Mouse (Mus musculus) lung, embryonic 14.5 days (tissue): Measurements from ENCODE around the gene Foxp1. TPM values are rescaled to one million over a fixed set of nuclear protein-coding genes. Genes with fewer than 3 reads are reported as not detected.

Experiments used
- ATAC-seq: fragments of 200-750 bp; cut with Nextera tagmentation; 2 replicates; pipeline ENCODE4 v1.8.0; 2017; ENCODE audit warnings: mild to moderate bottlenecking, moderate TSS enrichment, moderate library complexity; ENCODE audit not compliant: insufficient read depth
- DNase-seq: peaks from one replicate; pipeline ENCODE4 v3.0.0-alpha.2; 2015
- H3K27ac ChIP-seq: fragments of 300-500 bp; sonication (generic); 2 replicates; pipeline ENCODE4 v1.5.1; 2014; ENCODE audit warnings: low read depth, mild to moderate bottlenecking, moderate library complexity
- H3K27me3 ChIP-seq: fragments of 300-500 bp; sonication (generic); 2 replicates; pipeline ENCODE4 v1.6.1; 2014; ENCODE audit warnings: low read length, control low read depth; ENCODE audit not compliant: insufficient read depth
- H3K36me3 ChIP-seq: fragments of 300-500 bp; sonication (generic); 2 replicates; pipeline ENCODE4 v1.6.1; 2014; ENCODE audit warnings: control low read depth; ENCODE audit not compliant: insufficient read depth
- H3K4me1 ChIP-seq: fragments of 300-500 bp; sonication (generic); 2 replicates; pipeline ENCODE4 v1.6.1; 2014; ENCODE audit warnings: antibody characterized with exemption, control low read depth; ENCODE audit not compliant: insufficient read depth
- H3K4me2 ChIP-seq: fragments of 300-500 bp; sonication (generic); 2 replicates; pipeline ENCODE4 v1.6.1; 2014; ENCODE audit warnings: mild to moderate bottlenecking
- H3K4me3 ChIP-seq: fragments of 300-500 bp; sonication (generic); 2 replicates; pipeline ENCODE4 v1.5.1; 2014; ENCODE audit warnings: low read depth, low read length
- H3K9ac ChIP-seq: fragments of 300-500 bp; sonication (generic); 2 replicates; pipeline ENCODE4 v1.6.1; 2014
- H3K9me3 ChIP-seq: fragments of 300-500 bp; sonication (generic); 2 replicates; pipeline ENCODE4 v1.6.1; 2016; ENCODE audit warnings: low read depth, low read length, control low read depth
- CTCF ChIP-seq: IDR thresholded peaks from 2 replicates; pipeline ENCODE4 v1.5.1; 2016; ENCODE audit warnings: antibody characterized with exemption, low read depth
- WGBS: fragments of 180-500 bp; shearing (Covaris S2); extraction: QIAGEN DNeasy Blood & Tissue Kit; methylation state at CpG from one replicate; pipeline ENCODE4 v1.1.7; 2014; 5-methylcytosine and 5-hydroxymethylcytosine counted together
- polyA plus RNA-seq: library from polyadenylated mRNA; unstranded; fragments of >200 nt; fragmentation: Nextera tagmentation; extraction: Ambion mirVana; gene quantifications from 2 replicates; pipeline ENCODE4 v1.2.1, GENCODE M21; 2014

Gene Foxp1
- polyA plus RNA-seq, 1 experiment from 2014 or later, result 111 TPM

DNA sequence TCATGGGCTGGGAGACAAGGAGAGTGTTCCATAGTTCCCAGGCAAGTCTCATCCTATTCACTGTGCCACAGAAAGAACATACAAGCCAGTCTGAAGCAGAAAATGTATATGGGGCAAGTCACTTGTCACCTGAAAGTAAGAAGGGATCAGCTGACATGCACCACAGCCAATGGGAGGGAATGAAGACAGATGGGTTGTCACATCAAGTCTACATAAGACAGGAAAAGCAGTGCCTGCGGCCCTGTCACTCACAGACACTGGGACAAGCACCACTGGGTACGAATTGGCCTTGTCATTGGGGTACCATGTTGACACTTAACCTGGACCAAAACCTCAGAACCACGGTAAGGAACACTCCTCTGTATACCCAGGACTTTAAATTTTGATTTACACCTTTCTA lies 216.8 kb downstream of the Foxp1 start:
- Histone ChIP-seq H3K9me3 (no peaks in the 10 kb centered on the region), H3K4me3 (no peak overlapping the region), H3K27me3 (no peaks in the 10 kb centered on the region), H3K36me3 (no peaks in the 10 kb centered on the region), H3K9ac (no peak overlapping the region), H3K4me1 (no peaks in the 10 kb centered on the region), H3K4me2 (no peak overlapping the region), H3K27ac (no peak overlapping the region)
- ATAC-seq, result no peak
- 85% methylated on average over 3 of the region's 3 CpGs for WGBS
- DNase-seq, result no peak
- no peak for TF ChIP-seq CTCF

DNA sequence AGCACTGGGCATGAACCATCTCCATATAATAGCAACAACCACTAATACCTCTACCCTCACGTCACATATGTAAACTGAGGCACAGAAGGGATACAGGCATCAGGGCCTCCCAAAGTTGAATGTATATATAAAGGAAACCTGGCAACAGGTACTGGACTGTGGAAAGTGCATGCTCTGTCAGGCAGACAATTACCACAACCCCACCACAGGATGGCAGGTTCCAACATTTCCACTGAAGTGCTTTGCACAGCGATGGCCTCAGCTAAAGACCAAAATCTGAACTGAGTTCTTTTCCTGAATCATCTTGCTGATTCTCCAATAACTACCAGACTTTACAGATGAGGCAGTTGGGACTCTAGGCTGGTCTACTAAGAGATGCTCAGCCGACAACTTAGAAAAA lies 217.3 kb downstream of the Foxp1 start:
- Histone ChIP-seq H3K36me3 (no peaks in the 10 kb centered on the region), H3K9ac (no peak overlapping the region), H3K27me3 (no peaks in the 10 kb centered on the region), H3K9me3 (no peaks in the 10 kb centered on the region), H3K4me3 (no peak overlapping the region), H3K4me1 (no peaks in the 10 kb centered on the region), H3K4me2 (no peak overlapping the region), H3K27ac (no peak overlapping the region)
- ATAC-seq (no peak), DNase-seq (no peak)
- 86% methylated on average over 3 of the region's 3 CpGs for WGBS
- TF ChIP-seq CTCF, result no peak

DNA sequence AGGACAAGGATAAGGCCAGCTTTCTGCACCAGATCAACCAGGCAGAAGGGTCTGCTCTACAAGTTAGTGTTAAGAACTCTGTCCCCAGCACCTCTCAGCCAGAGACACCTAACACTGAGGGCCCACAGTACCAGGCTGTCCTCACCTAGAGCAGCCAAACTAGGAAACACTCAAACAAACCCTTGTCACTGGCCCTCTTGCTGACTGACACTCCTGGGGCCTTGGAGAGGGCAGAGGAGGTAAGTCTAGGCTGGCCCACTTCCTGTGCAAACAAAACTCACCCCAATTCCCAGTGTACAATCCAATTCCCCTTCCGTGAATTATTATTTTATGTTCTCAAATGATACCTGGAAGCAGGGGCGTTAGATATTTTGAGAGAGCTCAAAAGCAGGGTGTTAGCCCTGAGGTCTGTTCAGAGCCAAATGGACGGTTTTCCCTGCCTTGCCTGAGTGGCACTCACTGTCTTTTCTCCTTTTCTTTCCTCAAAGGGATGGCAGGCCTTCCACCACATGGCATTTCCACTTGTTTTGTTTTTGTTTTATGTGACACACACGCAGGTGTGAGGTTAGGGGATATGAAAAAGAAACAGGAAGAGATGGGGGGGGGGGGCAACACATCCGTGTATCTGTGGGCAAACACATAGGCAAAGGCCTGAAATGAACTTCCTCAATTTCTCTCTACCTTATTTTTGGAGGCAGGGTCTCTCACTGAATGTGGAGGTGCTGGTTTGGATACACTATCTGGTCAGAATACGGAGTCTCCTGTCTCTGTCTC lies 219.7 kb downstream of the Foxp1 start:
- ATAC-seq (no peak), DNase-seq (no peak)
- H3K4me2 ChIP-seq, result no peak overlapping the region

DNA sequence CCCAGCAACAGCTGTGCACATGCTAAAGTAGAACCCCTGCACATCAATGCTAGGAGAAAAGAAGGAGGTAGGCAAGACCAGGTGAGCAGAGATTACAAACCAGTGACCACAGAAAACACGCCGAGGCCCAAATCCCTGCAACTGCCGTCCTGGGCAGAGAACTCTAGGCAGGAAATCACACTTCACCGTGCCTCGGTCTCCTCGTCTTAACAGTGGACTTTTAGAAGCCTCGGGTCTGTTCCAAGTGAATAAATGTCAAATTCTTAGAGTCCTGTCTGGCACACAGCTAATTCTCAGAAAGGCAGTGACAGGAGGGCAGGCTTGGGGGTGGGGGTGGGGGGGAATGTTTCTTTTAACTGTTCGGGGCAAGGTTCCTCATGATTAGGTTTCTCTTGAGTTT lies 220.6 kb downstream of the Foxp1 start:
- Histone ChIP-seq H3K9me3 (no peaks in the 10 kb centered on the region), H3K9ac (no peak overlapping the region)

More for the DNA sequence above, 219.7 kb downstream of the Foxp1 start:
- H3K36me3 ChIP-seq, result no peaks in the 10 kb centered on the region
- TF ChIP-seq CTCF, result no peak
- no peak overlapping the region for H3K4me3 ChIP-seq
- H3K9ac ChIP-seq, result no peak overlapping the region
- no peak overlapping the region for H3K27ac ChIP-seq
- H3K27me3 ChIP-seq, result no peaks in the 10 kb centered on the region
- no peaks in the 10 kb centered on the region for H3K4me1 ChIP-seq
- 75% methylated on average over 6 of the region's 6 CpGs for WGBS
- H3K9me3 ChIP-seq, result no peaks in the 10 kb centered on the region

DNA sequence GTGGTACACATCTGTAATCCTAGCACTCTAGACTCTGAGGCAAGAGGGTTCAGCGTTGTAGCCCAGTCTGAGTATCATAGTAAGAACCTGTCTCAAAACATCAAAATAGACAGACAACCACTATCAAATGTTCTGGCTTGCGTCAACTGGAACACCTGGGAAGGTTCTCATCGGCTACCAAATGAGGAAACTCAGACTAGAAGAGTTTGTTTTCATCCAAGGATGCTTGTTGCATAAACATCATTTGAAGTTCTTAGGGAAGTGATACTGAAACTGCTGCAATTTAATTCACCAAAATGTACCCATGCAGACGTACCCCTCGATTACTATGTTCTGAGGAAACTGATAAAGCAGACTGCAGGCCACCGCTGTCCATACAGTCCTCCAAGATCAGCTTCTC lies 222.3 kb downstream of the Foxp1 start:
- no peaks in the 10 kb centered on the region for H3K27me3 ChIP-seq
- no peaks in the 10 kb centered on the region for H3K4me1 ChIP-seq
- WGBS, result 85% methylated on average over 6 of the region's 6 CpGs
- H3K4me2 ChIP-seq, result no peak overlapping the region
- TF ChIP-seq CTCF, result no peak
- no peak for ATAC-seq
- no peaks in the 10 kb centered on the region for H3K36me3 ChIP-seq
- H3K9ac ChIP-seq, result no peak overlapping the region
- H3K4me3 ChIP-seq, result no peak overlapping the region
- no peaks in the 10 kb centered on the region for H3K9me3 ChIP-seq
- no peak for DNase-seq
- H3K27ac ChIP-seq, result no peak overlapping the region

More for the DNA sequence above, 220.6 kb downstream of the Foxp1 start:
- DNase-seq (no peak), ATAC-seq (no peak)
- Histone ChIP-seq H3K4me3 (no peak overlapping the region), H3K27ac (no peak overlapping the region), H3K27me3 (no peaks in the 10 kb centered on the region), H3K4me2 (no peak overlapping the region), H3K36me3 (no peaks in the 10 kb centered on the region), H3K4me1 (no peaks in the 10 kb centered on the region)
- TF ChIP-seq CTCF, result no peak
- 48% methylated on average over 8 of the region's 8 CpGs for WGBS

DNA sequence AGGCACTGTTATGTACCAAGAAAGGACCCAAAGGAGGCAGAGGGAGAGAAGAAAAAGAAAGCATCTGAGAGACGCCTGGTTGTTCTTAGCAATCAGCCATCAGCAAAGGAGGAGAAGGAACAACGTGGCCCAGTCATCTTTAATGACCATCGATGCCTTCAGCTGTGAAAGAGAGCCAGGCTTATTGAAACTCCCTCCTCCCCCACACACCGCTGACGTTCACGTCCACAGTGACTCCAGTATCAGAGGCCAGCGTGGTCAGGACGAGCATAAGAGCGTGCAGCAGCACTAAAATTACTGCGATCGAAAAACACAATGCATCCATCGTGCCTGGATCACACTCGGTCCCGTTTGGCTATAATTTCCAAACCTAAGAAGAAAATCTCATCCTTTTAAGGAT lies 223.3 kb downstream of the Foxp1 start:
- Histone ChIP-seq H3K36me3 (no peaks in the 10 kb centered on the region), H3K4me1 (no peaks in the 10 kb centered on the region), H3K4me3 (no peak overlapping the region), H3K9ac (no peak overlapping the region), H3K4me2 (no peak overlapping the region), H3K27ac (no peak overlapping the region), H3K9me3 (no peaks in the 10 kb centered on the region), H3K27me3 (no peaks in the 10 kb centered on the region)
- ATAC-seq, result no peak
- no peak for TF ChIP-seq CTCF
- DNase-seq, result no peak
- WGBS, result 76% methylated on average over 14 of the region's 14 CpGs

DNA sequence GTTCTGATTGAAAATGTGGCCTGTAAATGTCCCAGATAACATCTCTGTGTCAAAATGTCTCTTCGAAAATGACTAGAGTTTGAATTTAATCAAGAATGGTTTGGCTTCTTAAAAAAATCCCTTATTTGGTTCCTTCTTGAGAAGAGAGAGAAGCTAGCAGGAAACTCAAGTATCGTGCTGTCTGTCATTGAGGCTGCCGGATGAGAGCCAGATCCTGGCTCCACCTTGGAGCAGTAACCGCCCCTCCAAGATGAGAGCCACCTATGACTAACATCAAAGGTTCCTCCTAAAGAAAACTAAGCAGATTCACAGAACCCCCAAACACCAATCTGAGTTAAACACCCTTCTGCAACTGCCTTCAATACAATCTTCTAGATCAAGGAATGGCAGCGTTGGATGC lies 225.0 kb downstream of the Foxp1 start:
- no peak for DNase-seq
- Histone ChIP-seq H3K4me3 (no peak overlapping the region), H3K36me3 (no peaks in the 10 kb centered on the region), H3K4me2 (no peak overlapping the region), H3K27me3 (no peaks in the 10 kb centered on the region), H3K4me1 (no peaks in the 10 kb centered on the region), H3K9ac (no peak overlapping the region), H3K9me3 (no peaks in the 10 kb centered on the region), H3K27ac (no peak overlapping the region)
- 80% methylated on average over 5 of the region's 5 CpGs for WGBS
- TF ChIP-seq CTCF, result no peak
- no peak for ATAC-seq
